Mouse (Mus musculus): ENCODE measurements around the gene Chd2.

The Chd2 gene

GRCm38 (mm10) chr7:73398319-73398718, 143.3 kb downstream of the Chd2 start:
- ChIA-PET CTCF (interaction anchor here in 3 of 4 experiments (0.5 to 2.9 kb wide), 8 partner anchors 8 to 1000 kb away, joined by 3 to 21 read pairs (median 4); no protein-coding TSS in a partner anchor), POLR2A (interaction anchor here in 3 of 4 experiments (1.0 to 4.7 kb wide), 16 partner anchors 8 to 259 kb away, joined by 3 to 168 read pairs (median 8); partner anchors contain the start of gene Rgma (in 1 of the 3))

- POLR2A ChIA-PET, result interaction anchor here in 3 of 4 experiments (0.5 to 1.5 kb wide), 5 partner anchors 9 to 72 kb away, joined by 3 to 7 read pairs (median 5); no protein-coding TSS in a partner anchor
- CTCF ChIA-PET, result no interaction called here
Observed at GRCm38 (mm10) chr7:73394013-73394409, 147.6 kb downstream of the Chd2 start.

GRCm38 (mm10) chr7:73393307-73394012, 148.2 kb downstream of the Chd2 start:
- ChIA-PET CTCF (interaction anchor here in 1 of 4 experiments (0.7 kb wide), 1 partner anchor 1271 kb away, joined by 3 read pairs; no protein-coding TSS in a partner anchor), POLR2A (interaction anchor here in 3 of 4 experiments (0.5 to 1.5 kb wide), 7 partner anchors 8 to 77 kb away, joined by 3 to 7 read pairs (median 4); no protein-coding TSS in a partner anchor)

GRCm38 (mm10) chr7:73392359-73392758, 149.3 kb downstream of the Chd2 start:
- ChIA-PET POLR2A (interaction anchor here in 3 of 4 experiments (0.7 to 7.7 kb wide), 9 partner anchors 7 to 166 kb away, joined by 3 to 168 read pairs (median 3); no protein-coding TSS in a partner anchor), CTCF (interaction anchor here in 1 of 4 experiments (0.6 kb wide), 1 partner anchor 16 kb away, joined by 3 read pairs; no protein-coding TSS in a partner anchor)

- CTCF ChIA-PET, result interaction anchor here (1.0 to 3.3 kb wide), 4 partner anchors 8 kb away, joined by 4 to 33 read pairs (median 21); no protein-coding TSS in a partner anchor
- POLR2A ChIA-PET, result interaction anchor here (0.6 to 7.7 kb wide), 27 partner anchors 8 to 252 kb away, joined by 3 to 168 read pairs (median 5); partner anchors contain the start of gene Rgma (in 1 of the 4)
Observed at GRCm38 (mm10) chr7:73391518-73392321, 149.9 kb downstream of the Chd2 start.

GRCm38 (mm10) chr7:73391002-73391517, 150.6 kb downstream of the Chd2 start:
- POLR2A ChIA-PET, result interaction anchor here (0.6 to 7.7 kb wide), 33 partner anchors 9 to 1076 kb away, joined by 3 to 168 read pairs (median 5); partner anchors contain the start of gene Rgma (in 1 of the 4)
- CTCF ChIA-PET, result interaction anchor here (1.0 to 3.3 kb wide), 6 partner anchors 8 to 237 kb away, joined by 3 to 33 read pairs (median 14); no protein-coding TSS in a partner anchor

- ChIA-PET POLR2A (interaction anchor here (0.6 to 7.7 kb wide), 44 partner anchors 9 to 1577 kb away, joined by 3 to 168 read pairs (median 5); partner anchors contain the start of gene Rgma (in 1 of the 4)), CTCF (interaction anchor here (1.0 to 3.3 kb wide), 9 partner anchors 9 to 238 kb away, joined by 3 to 33 read pairs (median 6); no protein-coding TSS in a partner anchor)
Observed at GRCm38 (mm10) chr7:73390426-73391001, 151.1 kb downstream of the Chd2 start.

GRCm38 (mm10) chr7:73389871-73390294, 151.7 kb downstream of the Chd2 start:
- ChIA-PET POLR2A (interaction anchor here (0.6 to 7.7 kb wide), 37 partner anchors 9 to 1578 kb away, joined by 3 to 168 read pairs (median 5); partner anchors contain the start of genes Mctp2 (in 1 of the 4) and Rgma (in 1 of the 4)), CTCF (interaction anchor here (0.7 to 3.3 kb wide), 10 partner anchors 10 to 531 kb away, joined by 3 to 33 read pairs (median 6); no protein-coding TSS in a partner anchor)

- POLR2A ChIA-PET, result interaction anchor here (0.7 to 7.7 kb wide), 27 partner anchors 8 to 1083 kb away, joined by 3 to 168 read pairs (median 5); partner anchors contain the start of genes Mctp2 (in 1 of the 4) and Rgma (in 1 of the 4)
- CTCF ChIA-PET, result interaction anchor here (0.7 to 3.3 kb wide), 10 partner anchors 10 to 989 kb away, joined by 3 to 33 read pairs (median 6); no protein-coding TSS in a partner anchor
Observed at GRCm38 (mm10) chr7:73389419-73389818, 152.2 kb downstream of the Chd2 start.

- CTCF ChIA-PET, result interaction anchor here (0.8 to 3.3 kb wide), 5 partner anchors 11 to 989 kb away, joined by 3 to 21 read pairs (median 5); no protein-coding TSS in a partner anchor
- POLR2A ChIA-PET, result interaction anchor here (0.7 to 7.7 kb wide), 11 partner anchors 8 to 129 kb away, joined by 3 to 168 read pairs (median 10); partner anchors contain the start of gene Rgma (in 1 of the 4)
Observed at GRCm38 (mm10) chr7:73388866-73389265, 152.8 kb downstream of the Chd2 start.

GRCm38 (mm10) chr7:73382843-73383242, 158.8 kb downstream of the Chd2 start:
- CTCF ChIA-PET, result no interaction called here

GRCm38 (mm10) chr7:73378034-73378433, 163.6 kb downstream of the Chd2 start:
- ChIA-PET CTCF (interaction anchor here in 1 of 4 experiments (0.9 kb wide), 1 partner anchor 21 kb away, joined by 3 read pairs; no protein-coding TSS in a partner anchor), POLR2A (interaction anchor here in 2 of 4 experiments (0.8 to 1.1 kb wide), 2 partner anchors 20 to 22 kb away, joined by 3 read pairs; no protein-coding TSS in a partner anchor)

More at GRCm38 (mm10) chr7:73382843-73383242, 158.8 kb downstream of the Chd2 start:
- POLR2A ChIA-PET, result interaction anchor here in 3 of 4 experiments (0.6 to 4.5 kb wide), 5 partner anchors 8 to 244 kb away, joined by 3 to 24 read pairs (median 3); no protein-coding TSS in a partner anchor

- CTCF ChIA-PET, result no interaction called here
Observed at GRCm38 (mm10) chr7:73377307-73377706, 164.3 kb downstream of the Chd2 start.

More at GRCm38 (mm10) chr7:73377307-73377706, 164.3 kb downstream of the Chd2 start:
- POLR2A ChIA-PET, result interaction anchor here in 1 of 4 experiments (3.1 kb wide), 1 partner anchor 22 kb away, joined by 20 read pairs; no protein-coding TSS in a partner anchor

Data from embryonic stem cell, embryonic (primary cell).